Mouse (Mus musculus): Measurements from ENCODE around the gene Pth1r. TPM values are rescaled to one million over a fixed set of nuclear protein-coding genes. Genes with fewer than 3 reads are reported as not detected.
A peak's percentile ranks its signal among the peaks of the same experiment; 100 is the strongest.

The Pth1r gene
- polyA plus RNA-seq, 1 experiment from 2014 or later: 12.3 TPM

- no peaks in the 10 kb centered on the region for H3K36me3 ChIP-seq (ENCODE audit: control insufficient read depth, insufficient read depth, low read length)
- no peaks in the 10 kb centered on the region for H3K9me3 ChIP-seq (ENCODE audit: control insufficient read depth, low read length)
- H3K27ac ChIP-seq (ENCODE audit: low read depth, low read length): peak overlapping the region; percentile 50
- peaks cover 19% of the 10 kb centered on the region for H3K27me3 ChIP-seq (replicated peaks; ENCODE audit: control insufficient read depth, insufficient read depth, low read length)
- H3K4me1 ChIP-seq (ENCODE audit: control insufficient read depth, insufficient read depth, low read depth, low read length): peaks cover 6% of the 10 kb centered on the region
- ATAC-seq: peak; percentile 74
- 0% methylated on average over 43 of the region's 71 CpGs for WGBS
- peak overlapping the region; percentile 79 for H3K9ac ChIP-seq (ENCODE audit: low read depth, low read length)
- peak overlapping the region; percentile 64 for H3K4me3 ChIP-seq (ENCODE audit: low read length)
- peak overlapping the region; percentile 73 for H3K4me2 ChIP-seq (ENCODE audit: low read length)
These were observed 4.5 kb downstream of the Pth1r start for GRCm38 (mm10) chr9:110742295-110742950.

GRCm38 (mm10) chr9:110741711-110742294, 5.1 kb downstream of the Pth1r start, which contains the start of gene Myl3:
TSS of gene Myl3 (plus strand) at chr9:110741861.
- no peaks in the 10 kb centered on the region for H3K36me3 ChIP-seq (ENCODE audit: control insufficient read depth, insufficient read depth, low read length)
- peak within 1 kb of the TSS; percentile 73 for H3K4me2 ChIP-seq (ENCODE audit: low read length)
- WGBS: 3% methylated on average over 15 of the region's 17 CpGs

DNA sequence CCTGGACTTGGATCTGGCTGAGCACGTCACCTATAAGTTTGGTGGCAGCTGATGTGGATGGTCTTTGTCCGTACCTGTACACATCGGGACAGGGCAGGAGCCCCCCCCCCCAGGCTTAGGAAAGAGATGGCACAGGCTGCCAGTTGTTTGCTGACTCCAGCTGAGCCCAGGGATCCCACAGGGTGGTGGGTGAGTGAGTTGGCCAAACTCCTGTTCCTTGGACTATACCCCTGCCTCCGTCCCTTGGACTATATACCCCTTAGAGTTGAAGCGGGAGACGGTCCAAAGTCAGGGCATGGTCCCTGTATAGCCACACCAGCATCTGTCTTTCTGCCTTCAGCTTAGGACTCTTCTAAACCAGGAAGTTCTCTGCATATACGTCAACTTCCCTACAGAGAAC, 7.0 kb downstream of the Pth1r start:
- Histone ChIP-seq H3K27ac (ENCODE audit: low read depth, low read length) (no peak overlapping the region), H3K27me3 (replicated peaks; ENCODE audit: control insufficient read depth, insufficient read depth, low read length) (peaks cover 19% of the 10 kb centered on the region), H3K9ac (ENCODE audit: low read depth, low read length) (no peak overlapping the region), H3K9me3 (ENCODE audit: control insufficient read depth, low read length) (no peaks in the 10 kb centered on the region), H3K4me2 (ENCODE audit: low read length) (no peak overlapping the region), H3K4me1 (ENCODE audit: control insufficient read depth, insufficient read depth, low read depth, low read length) (peaks cover 6% of the 10 kb centered on the region), H3K4me3 (ENCODE audit: low read length) (no peak overlapping the region), H3K36me3 (ENCODE audit: control insufficient read depth, insufficient read depth, low read length) (no peaks in the 10 kb centered on the region)
- WGBS: 88% methylated on average over 7 of the region's 7 CpGs
- ATAC-seq: no peak

More at GRCm38 (mm10) chr9:110741711-110742294, 5.1 kb downstream of the Pth1r start, which contains the start of gene Myl3:
- H3K4me1 ChIP-seq (ENCODE audit: control insufficient read depth, insufficient read depth, low read depth, low read length): peaks cover 6% of the 10 kb centered on the region
- ATAC-seq: peak; percentile 15
- no peaks in the 10 kb centered on the region for H3K9me3 ChIP-seq (ENCODE audit: control insufficient read depth, low read length)
- peaks cover 19% of the 10 kb centered on the region for H3K27me3 ChIP-seq (replicated peaks; ENCODE audit: control insufficient read depth, insufficient read depth, low read length)
- peak within 1 kb of the TSS; percentile 20; the same call in 1 of the 2 replicates for H3K27ac ChIP-seq (ENCODE audit: low read depth, low read length)
- H3K4me3 ChIP-seq (ENCODE audit: low read length): peak within 1 kb of the TSS; percentile 64
- H3K9ac ChIP-seq (ENCODE audit: low read depth, low read length): peak within 1 kb of the TSS; percentile 79

GRCm38 (mm10) chr9:110738054-110738453, 8.9 kb downstream of the Pth1r start:
- Histone ChIP-seq H3K36me3 (ENCODE audit: control insufficient read depth, insufficient read depth, low read length) (no peaks in the 10 kb centered on the region), H3K9ac (ENCODE audit: low read depth, low read length) (no peak overlapping the region), H3K4me2 (ENCODE audit: low read length) (no peak overlapping the region), H3K4me1 (ENCODE audit: control insufficient read depth, insufficient read depth, low read depth, low read length) (peaks cover 9% of the 10 kb centered on the region), H3K4me3 (ENCODE audit: low read length) (no peak overlapping the region), H3K9me3 (ENCODE audit: control insufficient read depth, low read length) (no peaks in the 10 kb centered on the region), H3K27me3 (replicated peaks; ENCODE audit: control insufficient read depth, insufficient read depth, low read length) (peaks cover 13% of the 10 kb centered on the region), H3K27ac (ENCODE audit: low read depth, low read length) (no peak overlapping the region)
- ATAC-seq: no peak
- 16% methylated on average over 1 of the region's 1 CpGs for WGBS

- ATAC-seq: no peak; the same call in 1 of the 2 replicates
- Histone ChIP-seq H3K4me3 (ENCODE audit: low read length) (no peak overlapping the region), H3K9me3 (ENCODE audit: control insufficient read depth, low read length) (no peaks in the 10 kb centered on the region), H3K9ac (ENCODE audit: low read depth, low read length) (no peak overlapping the region), H3K4me1 (ENCODE audit: control insufficient read depth, insufficient read depth, low read depth, low read length) (peaks cover 11% of the 10 kb centered on the region), H3K27ac (ENCODE audit: low read depth, low read length) (no peak overlapping the region), H3K27me3 (replicated peaks; ENCODE audit: control insufficient read depth, insufficient read depth, low read length) (peaks cover 12% of the 10 kb centered on the region), H3K4me2 (ENCODE audit: low read length) (no peak overlapping the region), H3K36me3 (ENCODE audit: control insufficient read depth, insufficient read depth, low read length) (no peaks in the 10 kb centered on the region)
- 45% methylated on average over 9 of the region's 9 CpGs for WGBS
These were observed 10.6 kb downstream of the Pth1r start for GRCm38 (mm10) chr9:110736362-110736761.

- WGBS: 81% methylated on average over 7 of the region's 7 CpGs
- H3K9ac ChIP-seq (ENCODE audit: low read depth, low read length): no peak overlapping the region
- no peaks in the 10 kb centered on the region for H3K9me3 ChIP-seq (ENCODE audit: control insufficient read depth, low read length)
- H3K4me1 ChIP-seq (ENCODE audit: control insufficient read depth, insufficient read depth, low read depth, low read length): peaks cover 11% of the 10 kb centered on the region
- H3K4me3 ChIP-seq (ENCODE audit: low read length): no peak overlapping the region
- peaks cover 3% of the 10 kb centered on the region; the same call in 1 of the 2 replicates for H3K27me3 ChIP-seq (replicated peaks; ENCODE audit: control insufficient read depth, insufficient read depth, low read length)
- no peak overlapping the region for H3K4me2 ChIP-seq (ENCODE audit: low read length)
- ATAC-seq: no peak
- no peak overlapping the region for H3K27ac ChIP-seq (ENCODE audit: low read depth, low read length)
- no peaks in the 10 kb centered on the region for H3K36me3 ChIP-seq (ENCODE audit: control insufficient read depth, insufficient read depth, low read length)
These were observed 12.8 kb downstream of the Pth1r start for GRCm38 (mm10) chr9:110734154-110734553.

GRCm38 (mm10) chr9:110733102-110733501, 13.8 kb downstream of the Pth1r start:
- H3K9me3 ChIP-seq (ENCODE audit: control insufficient read depth, low read length): no peaks in the 10 kb centered on the region
- peak overlapping the region; percentile 75 for H3K4me2 ChIP-seq (ENCODE audit: low read length)
- H3K27me3 ChIP-seq (replicated peaks; ENCODE audit: control insufficient read depth, insufficient read depth, low read length): peaks cover 3% of the 10 kb centered on the region; the same call in 1 of the 2 replicates
- H3K4me1 ChIP-seq (ENCODE audit: control insufficient read depth, insufficient read depth, low read depth, low read length): peaks cover 11% of the 10 kb centered on the region
- peak overlapping the region; percentile 47 for H3K4me3 ChIP-seq (ENCODE audit: low read length)
- no peaks in the 10 kb centered on the region for H3K36me3 ChIP-seq (ENCODE audit: control insufficient read depth, insufficient read depth, low read length)
- peak overlapping the region; percentile 30 for H3K9ac ChIP-seq (ENCODE audit: low read depth, low read length)
- 0 out of 2 replicates have a peak, but pooled peaks have one; percentile 28 for ATAC-seq
- WGBS: 11% methylated on average over 8 of the region's 8 CpGs
- H3K27ac ChIP-seq (ENCODE audit: low read depth, low read length): 0 out of 2 replicates have a peak overlapping the region, but pooled peaks have one; percentile 18

DNA sequence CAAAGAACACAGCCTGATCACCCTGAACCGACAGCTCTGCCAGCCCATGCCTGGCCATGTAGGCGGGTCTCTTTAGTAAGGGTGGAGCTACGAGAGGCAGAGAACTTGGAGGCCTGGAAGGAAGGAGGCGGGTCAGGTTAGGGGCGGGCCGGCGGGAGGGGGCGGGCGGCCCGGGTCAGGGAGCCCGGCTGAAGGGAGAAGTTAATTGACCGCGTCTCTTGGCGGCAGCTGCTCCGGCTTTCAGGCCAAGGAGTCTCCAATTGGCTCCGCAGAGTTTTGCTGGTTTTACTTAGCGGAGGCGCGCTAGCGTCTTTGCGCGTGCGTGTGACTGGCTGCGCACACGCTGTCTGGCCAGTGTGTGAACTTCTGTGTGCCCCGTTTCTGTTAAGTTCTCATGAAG, 14.3 kb downstream of the Pth1r start:
- no peaks in the 10 kb centered on the region for H3K36me3 ChIP-seq (ENCODE audit: control insufficient read depth, insufficient read depth, low read length)
- peak overlapping the region; percentile 47 for H3K4me3 ChIP-seq (ENCODE audit: low read length)
- H3K4me2 ChIP-seq (ENCODE audit: low read length): peak overlapping the region; percentile 75
- peaks cover 11% of the 10 kb centered on the region for H3K4me1 ChIP-seq (ENCODE audit: control insufficient read depth, insufficient read depth, low read depth, low read length)
- peaks cover 6% of the 10 kb centered on the region for H3K27me3 ChIP-seq (replicated peaks; ENCODE audit: control insufficient read depth, insufficient read depth, low read length)
- H3K27ac ChIP-seq (ENCODE audit: low read depth, low read length): 0 out of 2 replicates have a peak overlapping the region, but pooled peaks have one; percentile 18
- peak; percentile 85 for ATAC-seq
- no peaks in the 10 kb centered on the region for H3K9me3 ChIP-seq (ENCODE audit: control insufficient read depth, low read length)
- H3K9ac ChIP-seq (ENCODE audit: low read depth, low read length): peak overlapping the region; percentile 30
- under 1% methylated on average over 26 of the region's 26 CpGs for WGBS

GRCm38 (mm10) chr9:110731859-110732258, 15.1 kb downstream of the Pth1r start:
- Histone ChIP-seq H3K9ac (ENCODE audit: low read depth, low read length) (no peak overlapping the region), H3K9me3 (ENCODE audit: control insufficient read depth, low read length) (no peaks in the 10 kb centered on the region), H3K27me3 (replicated peaks; ENCODE audit: control insufficient read depth, insufficient read depth, low read length) (peaks cover 7% of the 10 kb centered on the region), H3K27ac (ENCODE audit: low read depth, low read length) (no peak overlapping the region), H3K4me1 (ENCODE audit: control insufficient read depth, insufficient read depth, low read depth, low read length) (peaks cover 17% of the 10 kb centered on the region), H3K36me3 (ENCODE audit: control insufficient read depth, insufficient read depth, low read length) (no peaks in the 10 kb centered on the region), H3K4me3 (ENCODE audit: low read length) (no peak overlapping the region), H3K4me2 (ENCODE audit: low read length) (no peak overlapping the region)
- no peak for ATAC-seq
- 68% methylated on average over 4 of the region's 4 CpGs for WGBS

All from hindbrain, embryonic 16.5 days (tissue).